Mouse (Mus musculus) embryonic facial prominence, embryonic 11.5 days (tissue): ENCODE results near the gene Rab3b. TPM values are rescaled to one million over a fixed set of nuclear protein-coding genes. Genes with fewer than 3 reads are reported as not detected.
A peak's percentile ranks its signal among the peaks of the same experiment; 100 is the strongest.

Source experiments
- ATAC-seq: fragments of 200-750 bp; cut with Nextera tagmentation; replicated peaks from 2 replicates; pipeline ENCODE4 v1.8.0; 2017; ENCODE audit warnings: low read depth; ENCODE audit not compliant: insufficient number of reproducible peaks, low FRiP score, low TSS enrichment
- DNase-seq: peaks from one replicate; pipeline ENCODE4 v3.0.0-alpha.2; 2015; ENCODE audit warnings: low spot score
- H3K27ac ChIP-seq: fragments of 300-500 bp; sonication (generic); replicated peaks from 2 replicates; pipeline ENCODE4 v1.5.1; 2014; ENCODE audit warnings: mild to moderate bottlenecking, low read depth, low read length, control low read depth
- H3K27me3 ChIP-seq: fragments of 300-500 bp; sonication (generic); 2 replicates; pipeline ENCODE4 v1.6.1; 2014; ENCODE audit warnings: mild to moderate bottlenecking, low read length, moderate library complexity, mixed read lengths; ENCODE audit not compliant: control insufficient read depth, insufficient read depth
- H3K36me3 ChIP-seq: fragments of 300-500 bp; sonication (generic); replicated peaks from 2 replicates; pipeline ENCODE4 v1.6.1; 2014; ENCODE audit warnings: low read depth, mild to moderate bottlenecking, low read length, moderate library complexity, mixed read lengths; ENCODE audit not compliant: control insufficient read depth, insufficient read depth
- H3K4me1 ChIP-seq: fragments of 300-500 bp; sonication (generic); 2 replicates; pipeline ENCODE4 v1.6.1; 2014; ENCODE audit warnings: low read length, mixed read lengths; ENCODE audit not compliant: control insufficient read depth, insufficient read depth
- H3K4me2 ChIP-seq: fragments of 300-500 bp; sonication (generic); 2 replicates; pipeline ENCODE4 v1.6.1; 2014; ENCODE audit warnings: low read depth, mild to moderate bottlenecking, control low read depth, low read length, moderate library complexity
- H3K4me3 ChIP-seq: fragments of 300-500 bp; sonication (generic); 2 replicates; pipeline ENCODE4 v1.5.1; 2014; ENCODE audit warnings: low read depth, low read length, control low read depth
- H3K9ac ChIP-seq: fragments of 300-500 bp; sonication (generic); replicated peaks from 2 replicates; pipeline ENCODE4 v1.6.1; 2014; ENCODE audit warnings: mild to moderate bottlenecking, control low read depth, low read length
- H3K9me3 ChIP-seq: fragments of 300-500 bp; sonication (generic); replicated peaks from 2 replicates; pipeline ENCODE4 v1.6.1; 2016; ENCODE audit warnings: mild to moderate bottlenecking, low read length, inconsistent platforms, mixed read lengths; ENCODE audit not compliant: control insufficient read depth
- WGBS: fragments of 180-500 bp; shearing (Covaris S2); extraction: QIAGEN DNeasy Blood & Tissue Kit; methylation state at CpG from one replicate; pipeline ENCODE4 v1.1.7; 2014; 5-methylcytosine and 5-hydroxymethylcytosine counted together
- polyA plus RNA-seq: library from polyadenylated mRNA; unstranded; fragments of >200 nt; fragmentation: Nextera tagmentation; extraction: Ambion mirVana; gene quantifications from 2 replicates; pipeline ENCODE4 v1.2.1, GENCODE M21; 2014

The Rab3b gene
- polyA plus RNA-seq: 24.9 and 28.0 TPM in 2 replicates

DNA sequence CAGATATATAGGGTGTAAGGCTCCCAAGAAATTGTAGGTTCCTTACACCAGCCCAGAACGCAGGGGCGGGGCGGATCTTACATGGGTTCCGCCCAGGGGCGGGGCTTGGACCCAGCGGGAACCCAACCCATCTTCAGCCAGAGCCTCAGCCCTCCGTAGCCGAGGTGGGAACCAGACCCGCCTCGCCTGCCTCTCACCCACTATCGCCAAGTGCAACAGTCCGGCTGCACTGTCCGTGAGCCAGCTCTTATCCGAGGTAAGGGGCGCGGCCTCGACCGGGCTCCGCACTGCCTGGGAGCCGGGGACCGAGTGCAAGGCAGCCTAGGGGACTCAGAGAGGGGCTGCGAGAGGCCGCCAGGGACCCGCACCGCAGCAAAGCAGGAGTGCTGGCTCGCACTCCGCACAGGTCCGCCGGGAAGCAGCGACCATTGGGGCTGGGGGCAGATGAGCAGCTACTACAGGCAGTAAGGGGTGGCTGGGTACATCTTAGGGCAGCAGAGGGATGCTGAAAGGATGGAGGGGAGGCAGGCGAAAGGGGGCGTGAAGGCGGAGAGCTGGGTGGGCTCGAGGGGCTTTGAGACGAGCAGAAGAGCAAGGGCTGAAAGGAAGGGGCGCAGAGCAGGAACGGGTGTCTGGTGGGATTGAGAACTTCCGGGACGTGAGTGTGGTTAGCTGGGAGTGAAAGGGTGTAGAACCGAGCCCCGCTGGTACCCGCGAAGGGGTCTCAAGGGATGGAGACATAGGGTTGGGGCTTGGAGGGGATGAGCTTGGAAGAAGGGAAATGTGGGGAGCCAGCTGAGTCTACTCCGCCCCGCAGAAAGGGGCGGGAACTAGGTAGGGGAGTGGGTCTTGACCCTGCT is at the start of gene Rab3b:
Rab3b (plus strand) TSS at position 101 of the 860 bp plus-strand sequence.
- Histone ChIP-seq H3K27me3 (no peaks in the 10 kb centered on the region), H3K9me3 (no peaks in the 10 kb centered on the region), H3K4me1 (no peaks in the 10 kb centered on the region), H3K27ac (no peak within 1 kb of the TSS), H3K9ac (peak within 1 kb of the TSS; percentile 64), H3K36me3 (no peaks in the 10 kb centered on the region), H3K4me3 (peak within 1 kb of the TSS; percentile 63), H3K4me2 (peak within 1 kb of the TSS; percentile 78)
- under 1% methylated on average over 46 of the region's 46 CpGs for WGBS
- peak; percentile 85 for DNase-seq
- peak; percentile 87 for ATAC-seq

DNA sequence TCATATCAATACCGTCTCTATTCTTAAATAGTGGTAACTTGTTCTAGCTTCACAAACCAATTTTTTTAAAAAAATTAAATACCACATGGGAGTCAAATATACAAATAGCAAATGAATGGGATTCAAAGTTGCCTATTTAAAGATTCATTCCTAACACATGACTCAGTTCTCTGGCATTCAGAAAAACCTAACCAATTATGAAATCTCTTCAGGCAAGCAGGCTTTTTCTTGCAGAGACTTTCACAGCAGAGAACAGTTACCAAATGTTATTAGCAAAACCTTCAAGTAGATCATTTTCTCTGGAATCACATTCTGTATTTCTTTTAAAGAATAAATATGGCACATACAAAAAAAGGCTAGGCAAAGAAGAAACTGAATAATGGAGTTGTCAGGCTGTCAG is 48.2 kb upstream of the Rab3b start:
- H3K9ac ChIP-seq: no peak overlapping the region
- H3K9me3 ChIP-seq: no peaks in the 10 kb centered on the region
- no peaks in the 10 kb centered on the region for H3K4me1 ChIP-seq
- no peaks in the 10 kb centered on the region; the same call in 1 of the 2 replicates for H3K36me3 ChIP-seq
- H3K27ac ChIP-seq: no peak overlapping the region
- 83% methylated on average over 1 of the region's 1 CpGs for WGBS
- H3K4me2 ChIP-seq: no peak overlapping the region
- H3K4me3 ChIP-seq: no peak overlapping the region
- ATAC-seq (no peak), DNase-seq (no peak)
- no peaks in the 10 kb centered on the region for H3K27me3 ChIP-seq

DNA sequence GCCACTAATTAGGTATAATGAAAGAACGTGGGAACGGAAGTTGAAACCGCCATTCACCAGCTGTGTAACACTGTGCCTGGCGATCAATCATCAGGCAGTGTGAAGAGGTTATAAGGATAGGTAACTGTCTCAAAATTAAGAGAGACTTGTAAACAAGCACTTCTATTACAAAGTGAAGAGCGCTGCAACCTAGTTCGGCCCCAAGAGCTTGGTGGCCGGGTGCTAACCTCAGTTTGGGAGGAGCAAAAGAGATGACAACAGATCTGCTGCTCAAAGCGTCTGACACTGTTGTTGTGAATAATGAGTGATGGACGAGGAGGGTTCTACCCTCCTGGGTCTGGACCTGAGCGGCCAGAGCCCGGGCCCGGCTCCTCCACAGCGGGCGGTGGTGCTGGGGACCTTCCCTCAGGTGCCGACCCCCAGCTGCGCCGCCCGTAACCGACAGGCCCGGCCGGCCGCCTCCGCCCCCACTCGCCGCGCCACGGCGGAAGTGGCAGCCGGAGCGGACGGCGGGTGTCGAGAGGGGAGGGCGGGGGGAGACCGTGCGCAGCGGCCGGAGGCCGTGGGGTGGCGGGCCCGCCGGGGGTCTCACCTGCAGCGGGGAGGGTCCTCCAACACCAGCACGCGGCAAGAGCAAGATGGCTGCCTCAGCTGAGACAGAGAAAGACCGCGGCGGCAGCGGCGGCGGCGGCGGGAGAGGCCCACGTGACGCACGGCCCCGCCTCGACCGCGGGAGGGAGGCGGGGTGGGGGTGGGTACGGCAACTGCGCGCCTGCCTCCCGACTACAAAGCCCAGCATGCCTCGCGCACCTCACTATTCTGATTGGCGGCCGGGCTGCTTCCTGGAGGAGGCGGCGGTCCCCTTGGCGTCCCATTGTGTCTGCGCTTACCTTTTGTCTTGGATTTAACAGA is 45.7 kb upstream of the Rab3b start, which contains the start of gene Btf3l4:
Btf3l4 (minus strand) TSS at position 699 of the 912 bp plus-strand sequence.
- peak; percentile 94 for ATAC-seq
- DNase-seq: peak; percentile 98
- Histone ChIP-seq H3K36me3 (no peaks in the 10 kb centered on the region; the same call in 1 of the 2 replicates), H3K9me3 (no peaks in the 10 kb centered on the region), H3K27me3 (no peaks in the 10 kb centered on the region), H3K9ac (peak within 1 kb of the TSS; percentile 99), H3K4me3 (peak within 1 kb of the TSS; percentile 97), H3K27ac (peak within 1 kb of the TSS; percentile 98), H3K4me2 (peak within 1 kb of the TSS; percentile 57), H3K4me1 (no peaks in the 10 kb centered on the region)
- under 1% methylated on average over 59 of the region's 73 CpGs for WGBS

DNA sequence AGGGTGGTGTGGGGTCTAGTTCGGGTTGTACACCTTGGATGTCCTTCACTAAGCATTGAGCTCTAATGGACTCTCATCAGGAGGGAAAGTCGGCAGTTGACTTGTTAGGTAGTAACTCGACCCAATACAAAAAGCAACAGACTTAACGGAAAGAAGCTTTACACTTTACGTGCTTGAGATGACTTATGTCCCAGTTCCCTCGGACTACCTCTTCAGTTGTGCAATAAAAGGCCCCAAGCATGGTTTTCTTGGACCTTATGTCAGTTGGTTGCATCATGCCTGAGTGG is 45.1 kb upstream of the Rab3b start:
- no peaks in the 10 kb centered on the region for H3K9me3 ChIP-seq
- no peaks in the 10 kb centered on the region; the same call in 1 of the 2 replicates for H3K36me3 ChIP-seq
- H3K9ac ChIP-seq: peak overlapping the region; percentile 99
- H3K4me3 ChIP-seq: peak overlapping the region; percentile 97
- peak overlapping the region; percentile 98 for H3K27ac ChIP-seq
- peak overlapping the region; percentile 57 for H3K4me2 ChIP-seq
- DNase-seq (no peak), ATAC-seq (no peak)
- H3K27me3 ChIP-seq: no peaks in the 10 kb centered on the region
- 0% methylated on average over 6 of the region's 6 CpGs for WGBS
- H3K4me1 ChIP-seq: no peaks in the 10 kb centered on the region

DNA sequence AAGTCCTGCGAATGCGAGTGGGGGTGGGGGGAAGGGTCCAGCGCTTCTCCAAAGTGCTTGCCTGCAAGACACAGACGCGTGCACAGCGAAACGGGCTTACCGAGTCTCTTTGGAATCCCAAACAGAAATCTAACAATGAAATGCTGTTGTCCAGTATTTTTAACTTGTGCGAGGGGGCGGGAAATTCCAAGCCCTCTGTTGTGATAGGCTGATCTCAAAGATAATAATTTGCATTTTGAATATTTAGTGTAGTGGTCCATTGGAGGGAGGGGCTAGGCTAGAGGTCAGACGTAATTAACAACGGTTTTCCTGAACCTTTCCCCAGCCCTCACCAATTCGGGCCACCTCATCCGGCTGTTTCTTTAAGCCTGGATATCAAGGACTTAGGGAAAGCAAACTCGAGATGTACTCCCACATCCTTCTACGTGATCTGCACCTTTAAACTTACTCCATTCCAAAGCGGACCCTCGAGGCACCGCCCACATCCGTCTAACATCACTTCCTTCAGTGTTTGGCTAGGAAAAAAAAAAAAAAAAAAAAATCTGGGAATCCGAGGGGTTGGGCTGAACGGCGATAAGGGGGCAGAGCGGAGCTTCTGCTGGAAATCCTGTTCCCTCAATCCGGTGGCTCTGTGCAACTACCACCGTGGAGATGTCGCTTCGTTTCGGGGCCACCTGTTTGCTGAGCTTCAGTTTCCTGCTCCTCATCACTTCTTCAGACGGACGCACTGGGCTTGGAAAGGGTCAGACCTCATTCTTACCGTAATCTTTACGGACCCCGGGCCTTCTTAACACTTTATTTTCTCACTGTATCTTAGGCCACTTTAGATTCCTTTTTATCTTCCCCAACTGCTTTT is 44.5 kb upstream of the Rab3b start, which contains the start of gene Txndc12:
Txndc12 (plus strand) TSS at position 487 of the 856 bp plus-strand sequence.
- no peaks in the 10 kb centered on the region for H3K9me3 ChIP-seq
- no peaks in the 10 kb centered on the region for H3K4me1 ChIP-seq
- ATAC-seq (peak; percentile 76), DNase-seq (peak; percentile 94)
- H3K27me3 ChIP-seq: no peaks in the 10 kb centered on the region
- H3K4me2 ChIP-seq: peak within 1 kb of the TSS; percentile 66
- WGBS: under 1% methylated on average over 34 of the region's 34 CpGs
- H3K4me3 ChIP-seq: peak within 1 kb of the TSS; percentile 97
- peak within 1 kb of the TSS; percentile 98 for H3K27ac ChIP-seq
- H3K36me3 ChIP-seq: no peaks in the 10 kb centered on the region
- H3K9ac ChIP-seq: peak within 1 kb of the TSS; percentile 99

DNA sequence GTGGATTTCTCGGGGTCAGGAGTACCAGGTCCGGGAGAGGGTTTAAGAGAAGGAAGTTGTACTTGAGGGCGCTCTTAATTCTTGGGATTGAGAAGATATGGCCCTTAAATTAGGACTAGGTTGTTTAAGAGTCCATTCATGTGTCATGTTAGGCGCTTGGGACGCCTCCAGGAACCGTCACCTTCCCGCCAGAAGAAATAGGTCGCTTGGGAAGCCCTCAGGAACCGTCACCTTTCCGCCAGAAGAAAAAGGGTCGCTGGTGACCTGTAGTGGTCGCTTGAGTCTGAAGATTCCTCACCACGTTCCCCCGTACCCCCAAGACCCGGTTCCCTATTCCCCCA is 43.9 kb upstream of the Rab3b start:
- 0% methylated on average over 15 of the region's 15 CpGs for WGBS
- H3K9ac ChIP-seq: peak overlapping the region; percentile 81
- peak overlapping the region; percentile 66 for H3K4me2 ChIP-seq
- ATAC-seq (no peak), DNase-seq (peak; percentile 15)
- H3K4me1 ChIP-seq: no peaks in the 10 kb centered on the region
- no peaks in the 10 kb centered on the region for H3K27me3 ChIP-seq
- H3K4me3 ChIP-seq: peak overlapping the region; percentile 97
- no peaks in the 10 kb centered on the region for H3K9me3 ChIP-seq
- peak overlapping the region; percentile 98 for H3K27ac ChIP-seq
- no peaks in the 10 kb centered on the region for H3K36me3 ChIP-seq

DNA sequence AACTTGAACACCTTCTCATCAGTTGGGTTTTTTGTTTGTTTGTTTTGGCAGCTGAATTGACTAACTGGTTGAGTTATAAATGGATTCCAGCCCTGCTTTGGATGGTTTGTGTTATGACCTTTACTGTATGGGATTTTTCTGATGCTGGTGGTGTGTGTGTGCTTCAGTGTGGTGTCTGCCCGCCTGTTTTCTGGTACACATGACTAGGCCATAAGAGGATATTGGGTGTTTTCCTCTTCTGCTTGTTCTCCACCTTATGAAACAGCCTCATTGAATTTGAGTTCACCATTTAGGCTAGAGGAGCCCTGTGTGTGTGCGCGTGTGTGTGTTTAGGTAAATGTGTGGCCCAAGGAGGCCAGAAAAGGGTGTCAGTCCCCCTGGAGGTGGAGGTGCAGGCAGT is 43.4 kb upstream of the Rab3b start:
- no peaks in the 10 kb centered on the region for H3K9me3 ChIP-seq
- H3K4me2 ChIP-seq: peak overlapping the region; percentile 66
- H3K4me3 ChIP-seq: peak overlapping the region; percentile 97
- no peaks in the 10 kb centered on the region for H3K36me3 ChIP-seq
- no peak for ATAC-seq
- DNase-seq: no peak
- no peak overlapping the region for H3K27ac ChIP-seq
- 69% methylated on average over 3 of the region's 3 CpGs for WGBS
- peak overlapping the region; percentile 81 for H3K9ac ChIP-seq
- H3K4me1 ChIP-seq: no peaks in the 10 kb centered on the region
- H3K27me3 ChIP-seq: no peaks in the 10 kb centered on the region
